Mouse (Mus musculus): ENCODE measurements at regions not wholly inside any gene's neighbourhood (a gene's known extent, or its start where the extent isn't known, plus 50 kb on each side); places are given as distances from the start of the nearest gene placed in this dataset.
A peak's percentile ranks its signal among the peaks of the same experiment; 100 is the strongest.

DNA sequence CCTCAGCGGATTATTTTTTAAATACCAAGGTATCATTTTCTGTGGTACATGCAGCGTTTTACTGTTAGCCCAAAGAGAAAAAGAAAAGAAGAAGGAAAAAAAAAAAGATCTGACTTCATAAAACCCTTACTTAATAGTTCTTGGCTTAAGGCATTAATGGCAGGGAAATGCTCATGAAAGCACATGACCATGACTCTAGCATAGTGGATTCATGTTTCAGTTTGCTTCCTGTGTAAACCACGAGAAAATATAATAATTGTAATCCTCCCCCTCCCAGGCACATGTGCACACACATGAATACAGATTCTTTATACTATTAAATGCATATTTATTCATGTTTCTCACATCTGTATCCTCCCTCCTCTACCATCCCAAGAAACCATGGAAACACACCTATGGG, 486.9 kb upstream of the Gm9747 start:
- DNase-seq (ENCODE audit: low spot score) = no peak

- no peak for DNase-seq (ENCODE audit: low spot score)
These were observed 485.9 kb upstream of the Gm9747 start for GRCm38 (mm10) chr1:81747025-81747424.

DNA sequence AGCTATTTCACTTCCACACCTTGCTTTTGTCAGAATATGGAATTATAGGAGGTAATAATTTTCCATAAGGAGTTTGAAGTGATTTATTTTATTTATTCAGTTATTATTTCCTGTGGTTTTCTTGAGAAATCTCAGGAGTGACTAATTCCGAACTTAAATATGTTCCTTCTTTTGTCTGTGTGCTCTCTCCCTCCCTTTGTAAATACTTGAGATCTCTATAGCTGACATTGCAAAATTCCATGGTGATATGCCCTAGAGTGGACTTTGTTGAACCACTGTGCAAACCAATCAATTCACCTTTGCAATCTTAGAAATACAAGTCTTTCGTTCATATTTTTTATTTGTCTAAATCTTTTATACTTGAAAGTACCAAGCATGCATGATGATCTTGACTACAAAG, 478.8 kb upstream of the Gm9747 start:
- no peak for DNase-seq (ENCODE audit: low spot score)

GRCm38 (mm10) chr1:81755281-81755680, 477.6 kb upstream of the Gm9747 start:
- no peak for DNase-seq (ENCODE audit: low spot score)

DNA sequence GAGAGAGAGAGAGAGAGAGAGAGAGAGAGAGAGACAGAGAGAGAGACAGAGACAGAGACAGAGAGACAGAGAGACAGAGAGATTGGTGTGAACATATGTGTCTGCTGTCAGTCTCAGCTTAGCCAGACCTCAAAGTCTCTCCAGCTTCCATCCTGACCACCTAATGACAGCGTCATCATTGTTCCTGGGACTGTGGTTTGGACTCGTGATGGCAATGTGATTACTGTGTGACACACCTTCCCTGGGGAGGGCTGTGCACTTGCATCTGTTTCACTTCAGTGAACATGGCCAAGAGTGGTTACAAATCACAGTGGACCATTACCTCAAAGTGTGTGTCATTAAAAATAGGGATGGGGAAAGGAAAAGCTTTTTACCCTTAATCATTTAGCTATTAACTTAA, 477.2 kb upstream of the Gm9747 start:
- DNase-seq (ENCODE audit: low spot score) = no peak

DNA sequence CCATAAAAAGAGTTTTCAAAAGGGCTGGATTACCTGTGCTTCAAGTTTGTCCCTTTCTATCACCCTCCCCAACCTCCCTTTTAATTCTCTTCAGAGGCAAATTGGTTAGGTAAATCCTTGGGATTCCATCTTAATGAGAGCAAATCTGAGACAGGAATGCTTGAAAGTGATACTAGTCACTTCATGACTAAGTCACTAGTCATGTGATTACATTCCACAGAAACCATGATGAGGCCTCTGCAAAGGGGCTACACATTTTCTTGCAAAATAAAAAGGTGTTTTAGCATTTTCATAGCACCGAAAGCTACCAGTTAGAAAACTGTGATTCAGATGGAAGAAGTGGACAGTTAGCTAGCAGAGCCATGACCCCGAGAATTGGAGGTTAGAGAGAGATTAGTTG, 473.0 kb upstream of the Gm9747 start:
- no peak for DNase-seq (ENCODE audit: low spot score)

- no peak for DNase-seq (ENCODE audit: low spot score)
These were observed 461.2 kb upstream of the Gm9747 start for GRCm38 (mm10) chr1:81771704-81772103.

GRCm38 (mm10) chr1:81780583-81780982, 452.3 kb upstream of the Gm9747 start:
- no peak for DNase-seq (ENCODE audit: low spot score)

DNA sequence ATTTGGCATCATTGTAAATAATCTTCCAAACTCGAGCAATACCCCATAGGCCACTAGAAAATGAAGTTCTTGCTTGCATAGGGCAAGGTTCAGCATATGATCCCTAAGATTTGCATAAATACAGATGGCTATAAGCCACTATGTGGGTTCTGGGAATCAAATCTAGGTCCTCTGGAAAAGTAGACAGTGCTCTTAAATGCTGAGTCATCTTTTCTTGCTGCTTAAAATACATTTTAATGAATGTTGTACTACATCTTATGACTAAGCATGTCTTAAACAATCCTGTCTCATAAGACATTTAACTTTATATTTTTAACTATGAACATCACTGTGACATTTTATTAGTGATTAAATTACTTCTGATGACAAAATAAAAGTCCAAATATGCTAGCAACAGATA, 448.6 kb upstream of the Gm9747 start:
- no peak for DNase-seq (ENCODE audit: low spot score)

- no peak for DNase-seq (ENCODE audit: low spot score)
These were observed 438.1 kb upstream of the Gm9747 start for GRCm38 (mm10) chr1:81794771-81795170.

GRCm38 (mm10) chr1:81795399-81795798, 437.5 kb upstream of the Gm9747 start:
- peak; percentile 18 for DNase-seq (ENCODE audit: low spot score)

DNA sequence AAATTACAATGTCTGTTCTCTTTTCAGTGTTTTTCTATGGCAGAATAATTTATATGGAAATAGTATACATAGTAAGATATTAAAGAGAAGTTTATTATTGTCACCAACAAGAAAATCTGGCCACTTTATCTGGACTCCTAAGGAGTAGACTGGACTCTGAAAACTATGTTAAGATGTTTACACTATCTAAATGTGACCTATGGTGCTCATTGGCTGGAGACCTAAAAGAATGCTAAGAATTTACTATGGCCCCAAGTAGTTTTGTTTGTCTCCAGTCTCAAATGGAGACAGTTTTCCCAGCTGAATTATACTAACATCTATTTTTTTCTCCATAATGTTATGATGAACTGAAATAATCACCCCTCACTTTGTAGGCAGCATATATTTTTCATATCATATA, 421.3 kb upstream of the Gm9747 start:
- DNase-seq (ENCODE audit: low spot score) = no peak

- DNase-seq (ENCODE audit: low spot score) = no peak
These were observed 414.0 kb upstream of the Gm9747 start for GRCm38 (mm10) chr1:81818884-81819283.

DNA sequence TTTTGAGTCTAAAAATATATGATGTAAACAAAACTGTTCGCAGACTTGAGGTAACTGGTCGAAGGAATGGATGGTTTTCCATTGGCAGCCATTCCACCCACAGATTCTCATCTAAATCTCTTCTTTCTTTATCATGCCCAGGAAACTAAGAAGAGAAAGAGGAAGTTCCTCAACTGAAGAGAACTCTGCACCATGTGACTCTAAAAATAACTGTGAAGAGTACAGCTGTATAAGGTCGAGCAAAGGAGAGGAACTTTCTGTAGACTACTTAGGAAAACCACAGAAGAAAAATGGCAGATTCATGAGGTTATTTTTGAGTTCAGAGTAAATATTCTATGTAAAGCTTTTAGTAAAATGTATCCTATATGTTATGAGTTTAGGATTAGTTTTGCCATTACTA, 390.9 kb upstream of the Gm9747 start:
- DNase-seq (ENCODE audit: low spot score) = no peak

DNA sequence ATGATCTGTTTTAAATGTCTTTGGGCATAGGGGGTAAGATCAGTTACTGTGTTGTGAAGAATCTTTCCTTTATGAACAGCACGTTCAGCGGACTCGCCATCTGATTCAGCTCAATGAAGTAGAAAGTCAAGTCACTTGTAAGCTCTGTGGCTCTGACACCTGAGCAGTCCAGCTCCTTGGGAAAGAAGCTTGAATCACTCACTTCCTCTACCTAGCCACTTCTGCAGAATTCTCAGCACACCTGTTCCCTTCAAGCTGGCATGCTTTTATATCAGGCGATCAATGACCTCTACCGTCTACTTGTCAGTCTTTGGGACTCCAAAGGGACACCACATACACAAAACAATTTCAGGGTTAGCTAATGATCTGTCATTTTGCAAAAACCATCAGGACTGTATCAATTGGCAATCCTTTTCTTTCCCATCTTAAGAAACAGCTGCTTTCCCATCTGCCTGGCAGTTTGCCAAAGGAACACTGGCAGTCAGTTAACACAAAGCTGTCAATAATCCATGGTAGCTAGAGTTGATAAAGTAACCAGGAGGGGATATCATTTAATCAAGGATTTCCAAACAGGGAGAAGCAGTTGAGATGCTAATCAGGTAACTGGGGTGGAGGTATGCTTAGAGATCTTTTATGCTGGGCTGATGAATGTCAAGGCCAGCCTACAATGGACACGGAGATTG, 382.3 kb upstream of the Gm9747 start:
- DNase-seq (ENCODE audit: low spot score) = no peak

- no peak for DNase-seq (ENCODE audit: low spot score)
These were observed 373.4 kb upstream of the Gm9747 start for GRCm38 (mm10) chr1:81859464-81859863.

DNA sequence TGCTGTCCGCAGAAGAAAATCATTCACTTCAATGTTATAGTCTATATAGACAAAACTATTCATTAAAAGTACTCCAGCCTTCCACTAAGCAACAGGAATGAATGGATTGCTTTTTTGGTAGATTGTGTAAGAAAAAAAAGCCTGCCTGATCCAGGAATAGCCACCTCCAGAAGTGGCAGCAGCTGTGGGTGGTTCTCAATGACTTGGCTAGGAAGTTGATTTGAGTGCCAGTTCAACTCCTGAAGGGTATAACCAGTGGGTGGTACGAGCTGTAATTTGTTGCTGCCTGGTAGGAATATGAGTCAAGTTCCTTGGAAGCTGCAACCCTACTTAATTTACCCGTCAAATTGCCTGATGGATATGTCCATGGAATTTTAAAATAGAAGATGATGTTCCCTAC, 368.3 kb upstream of the Gm9747 start:
- no peak for DNase-seq (ENCODE audit: low spot score)

DNA sequence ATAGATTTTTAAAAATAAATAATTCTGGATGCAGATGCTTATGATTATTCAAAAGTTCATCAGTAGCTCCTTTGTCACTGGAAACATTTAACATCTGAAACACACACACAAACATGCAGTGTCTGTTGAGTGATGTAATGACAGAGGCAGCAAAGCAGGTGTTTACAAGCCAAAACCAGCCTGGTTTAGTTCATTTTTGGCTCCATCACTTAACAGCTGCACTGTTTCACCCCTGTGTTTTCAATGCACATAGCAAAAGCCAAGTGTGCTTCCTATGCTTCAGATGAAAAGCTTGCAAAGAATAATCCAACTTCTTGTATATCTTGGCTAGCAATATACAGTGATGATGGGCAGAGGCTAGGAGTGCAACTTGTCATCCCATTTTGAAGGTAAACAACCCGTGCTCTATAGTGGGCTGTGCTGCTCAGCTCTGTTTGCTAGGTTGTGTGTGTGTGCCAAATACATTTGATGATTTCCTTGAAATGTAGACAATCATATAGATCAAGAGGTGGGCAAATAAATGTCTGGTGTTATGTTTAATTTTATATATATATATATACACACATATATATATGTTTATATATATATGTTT, 345.9 kb upstream of the Gm9747 start:
- no peak for DNase-seq (ENCODE audit: low spot score)

- DNase-seq (ENCODE audit: low spot score) = no peak
These were observed 335.7 kb upstream of the Gm9747 start for GRCm38 (mm10) chr1:81897241-81897640.

DNA sequence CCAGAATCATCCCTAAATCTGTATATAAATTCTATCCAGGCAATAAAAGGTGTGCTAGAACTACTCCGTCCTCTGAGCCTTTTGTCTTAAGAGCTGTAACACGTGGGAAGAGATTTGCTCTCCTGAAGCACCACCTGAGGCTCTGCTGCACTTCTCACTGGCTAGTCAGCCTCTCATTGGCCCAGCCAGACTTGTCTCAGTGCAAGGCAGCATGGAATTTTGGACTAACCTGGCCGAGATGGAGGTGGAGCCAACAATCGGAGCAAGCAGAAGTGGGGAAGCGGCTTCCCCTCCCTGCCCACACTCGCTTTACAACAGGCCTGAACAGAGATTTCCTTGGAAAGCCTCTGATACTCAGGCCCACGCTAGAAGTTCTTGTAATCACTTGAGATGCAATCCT, 332.1 kb upstream of the Gm9747 start:
- DNase-seq (ENCODE audit: low spot score) = no peak

GRCm38 (mm10) chr1:81904056-81904455, 328.9 kb upstream of the Gm9747 start:
- peak; percentile 23 for DNase-seq (ENCODE audit: low spot score)

- no peak for DNase-seq (ENCODE audit: low spot score)
These were observed 320.3 kb upstream of the Gm9747 start for GRCm38 (mm10) chr1:81912607-81913006.

- DNase-seq (ENCODE audit: low spot score) = no peak
These were observed 319.3 kb upstream of the Gm9747 start for GRCm38 (mm10) chr1:81913561-81913964.

- no peak for DNase-seq (ENCODE audit: low spot score)
These were observed 316.1 kb upstream of the Gm9747 start for GRCm38 (mm10) chr1:81916840-81917239.

All from embryo, embryonic 10.5 days (tissue).